Mouse (Mus musculus) thymus, adult 2 months (tissue): ENCODE data around the gene Tnnt2. TPM values are rescaled to one million over a fixed set of nuclear protein-coding genes. Genes with fewer than 3 reads are reported as not detected.
A peak's percentile ranks its signal among the peaks of the same experiment; 100 is the strongest.

Source experiments
- DNase-seq: peaks from one replicate; pipeline ENCODE4 v3.0.0; 2021
- H3K27ac ChIP-seq: fragments of 200-500 bp; 2 replicates; pipeline ENCODE4 v1.5.1; 2012; ENCODE audit warnings: low read length, control low read depth; ENCODE audit not compliant: control insufficient read depth, insufficient read depth
- H3K27me3 ChIP-seq: fragments of 200-500 bp; 2 replicates; pipeline ENCODE4 v1.6.1; 2012; ENCODE audit warnings: mild to moderate bottlenecking, low read length, moderate library complexity, mixed read lengths; ENCODE audit not compliant: control insufficient read depth, insufficient read depth
- H3K36me3 ChIP-seq: fragments of 200-500 bp; 2 replicates; pipeline ENCODE4 v1.6.1; 2012; ENCODE audit warnings: mild to moderate bottlenecking, low read length, moderate library complexity; ENCODE audit not compliant: control insufficient read depth, insufficient read depth
- H3K4me1 ChIP-seq: fragments of 200-500 bp; replicated peaks from 2 replicates; pipeline ENCODE4 v1.6.1; 2012; ENCODE audit warnings: low read length; ENCODE audit not compliant: control insufficient read depth, insufficient read depth
- H3K4me3 ChIP-seq: fragments of 200-500 bp; 2 replicates; pipeline ENCODE4 v1.5.1; 2012; ENCODE audit warnings: mild to moderate bottlenecking, low read length, control low read depth, moderate library complexity; ENCODE audit not compliant: control insufficient read depth, insufficient read depth
- CTCF ChIP-seq: fragments of 200-500 bp; IDR thresholded peaks from 2 replicates; pipeline ENCODE4 v1.5.1; 2012; ENCODE audit warnings: mild to moderate bottlenecking, control low read depth, low read length, moderate library complexity, borderline replicate concordance; ENCODE audit not compliant: control insufficient read depth, poor library complexity, insufficient read depth; ENCODE audit errors: extremely low read depth
- POLR2A ChIP-seq: fragments of 200-500 bp; IDR thresholded peaks from 2 replicates; pipeline ENCODE4 v1.6.1; 2012; ENCODE audit warnings: mild to moderate bottlenecking, low read length, control low read depth, moderate library complexity; ENCODE audit not compliant: control insufficient read depth, poor library complexity, insufficient read depth; ENCODE audit errors: extremely low read depth
- WGBS: fragments of 180-500 bp; shearing (Covaris S2); methylation state at CpG from one replicate; pipeline ENCODE4 v1.1.7; 2018; 5-methylcytosine and 5-hydroxymethylcytosine counted together
- polyA plus RNA-seq: library from polyadenylated mRNA; depleted of rRNA; stranded (reverse); fragments of >200 nt; gene quantifications from 2 replicates; pipeline ENCODE4 v1.2.3, GENCODE M21; 2012

Tnnt2 gene
- polyA plus RNA-seq, 1 experiment, result 90.4 TPM

- no peak overlapping the region for H3K4me3 ChIP-seq
- TF ChIP-seq POLR2A, result no peak
- no peak for TF ChIP-seq CTCF
- H3K27me3 ChIP-seq, result no peaks in the 10 kb centered on the region
- H3K27ac ChIP-seq, result no peak overlapping the region
- H3K4me1 ChIP-seq, result no peaks in the 10 kb centered on the region
- 73% methylated on average over 9 of the region's 9 CpGs for WGBS
- H3K36me3 ChIP-seq, result no peaks in the 10 kb centered on the region
- DNase-seq, result no peak
Measured at GRCm38 (mm10) chr1:135861980-135862552, 25.9 kb downstream of the Tnnt2 start.

- no peaks in the 10 kb centered on the region for H3K36me3 ChIP-seq
- no peak for DNase-seq
- H3K27me3 ChIP-seq, result no peaks in the 10 kb centered on the region
- no peak for TF ChIP-seq POLR2A
- H3K4me3 ChIP-seq, result no peak overlapping the region
- no peaks in the 10 kb centered on the region for H3K4me1 ChIP-seq
- 91% methylated on average over 5 of the region's 5 CpGs for WGBS
- no peak overlapping the region for H3K27ac ChIP-seq
Measured at GRCm38 (mm10) chr1:135862561-135862960, 26.4 kb downstream of the Tnnt2 start.

- Histone ChIP-seq H3K36me3 (no peaks in the 10 kb centered on the region), H3K4me1 (no peaks in the 10 kb centered on the region), H3K27ac (no peak overlapping the region), H3K27me3 (no peaks in the 10 kb centered on the region), H3K4me3 (no peak overlapping the region)
- TF ChIP-seq POLR2A (no peak), CTCF (no peak)
- 90% methylated on average over 9 of the region's 9 CpGs for WGBS
- DNase-seq, result no peak
Measured at GRCm38 (mm10) chr1:135863786-135864335, 27.7 kb downstream of the Tnnt2 start.

GRCm38 (mm10) chr1:135864830-135865229, 28.7 kb downstream of the Tnnt2 start:
- no peak for DNase-seq
- 70% methylated on average over 6 of the region's 6 CpGs for WGBS
- H3K4me3 ChIP-seq, result no peak overlapping the region
- no peaks in the 10 kb centered on the region for H3K27me3 ChIP-seq
- no peaks in the 10 kb centered on the region for H3K36me3 ChIP-seq
- H3K4me1 ChIP-seq, result no peaks in the 10 kb centered on the region
- TF ChIP-seq CTCF (no peak), POLR2A (no peak)
- no peak overlapping the region for H3K27ac ChIP-seq

- no peak overlapping the region for H3K4me3 ChIP-seq
- peak; percentile 75 for DNase-seq
- H3K27ac ChIP-seq, result no peak overlapping the region
- no peaks in the 10 kb centered on the region for H3K4me1 ChIP-seq
- WGBS, result 60% methylated on average over 19 of the region's 19 CpGs
- TF ChIP-seq CTCF (peak; percentile 78), POLR2A (no peak)
- no peaks in the 10 kb centered on the region for H3K27me3 ChIP-seq
- H3K36me3 ChIP-seq, result no peaks in the 10 kb centered on the region
Measured at GRCm38 (mm10) chr1:135865518-135866194, 29.5 kb downstream of the Tnnt2 start.

GRCm38 (mm10) chr1:135868570-135868969, 32.4 kb downstream of the Tnnt2 start:
- no peak overlapping the region for H3K4me3 ChIP-seq
- no peaks in the 10 kb centered on the region for H3K36me3 ChIP-seq
- no peaks in the 10 kb centered on the region for H3K4me1 ChIP-seq
- H3K27ac ChIP-seq, result no peak overlapping the region
- no peak for DNase-seq
- WGBS, result 92% methylated on average over 6 of the region's 6 CpGs
- H3K27me3 ChIP-seq, result no peaks in the 10 kb centered on the region
- no peak for TF ChIP-seq POLR2A
- no peak for TF ChIP-seq CTCF

- Histone ChIP-seq H3K36me3 (no peaks in the 10 kb centered on the region), H3K27ac (no peak overlapping the region), H3K27me3 (no peaks in the 10 kb centered on the region), H3K4me1 (no peaks in the 10 kb centered on the region), H3K4me3 (no peak overlapping the region)
- TF ChIP-seq POLR2A, result no peak
- TF ChIP-seq CTCF, result no peak
- no peak for DNase-seq
- WGBS, result 50% methylated on average over 4 of the region's 4 CpGs
Measured at GRCm38 (mm10) chr1:135872991-135873390, 36.8 kb downstream of the Tnnt2 start.
